Mouse (Mus musculus) right cerebral cortex, postnatal 14 days (tissue): ENCODE data around the gene Col18a1.

Source experiments
- DNase-seq: peaks from one replicate; pipeline ENCODE4 v3.0.0; 2022

The Col18a1 gene

DNA sequence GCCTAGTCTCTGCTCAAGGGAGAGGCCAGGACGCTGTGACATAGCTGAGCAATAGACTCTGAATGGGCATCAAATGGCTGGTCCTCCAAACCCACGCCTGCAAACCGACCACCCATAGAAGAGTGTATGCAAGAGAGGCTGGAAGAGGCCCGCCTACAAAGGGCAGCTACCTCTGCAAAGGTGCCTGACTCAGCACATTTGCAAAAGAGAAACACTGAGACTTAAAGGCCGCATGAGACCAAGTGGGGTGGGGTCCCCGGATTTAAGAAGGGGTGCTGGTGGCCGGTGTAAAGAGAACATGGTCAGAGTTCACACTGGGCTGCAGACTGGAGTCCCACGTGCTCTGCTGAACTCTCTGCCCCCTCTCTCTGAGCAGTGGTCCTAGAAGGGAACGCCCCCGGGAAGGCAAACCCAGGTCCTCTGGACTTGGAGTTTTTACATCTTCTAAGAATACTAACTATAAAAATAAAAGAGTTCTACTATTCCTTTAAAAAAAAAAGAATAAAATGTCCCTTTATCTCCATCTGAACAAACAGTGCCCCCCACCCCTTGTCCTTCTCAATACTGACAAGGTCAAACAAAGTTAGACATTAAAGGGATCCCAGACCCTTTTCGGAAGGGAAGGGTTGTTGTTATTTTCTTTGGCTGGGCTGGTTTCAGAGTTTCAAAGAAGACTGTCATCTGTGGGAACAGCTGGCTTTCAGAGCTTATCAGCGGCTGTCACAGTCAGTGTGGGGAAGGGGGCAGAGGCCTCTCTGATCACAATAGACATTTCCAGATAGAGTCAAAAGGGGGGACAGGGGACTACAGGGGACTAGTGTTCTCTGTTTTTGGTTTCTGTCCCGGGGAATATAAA is 32.2 kb downstream of the Col18a1 start:
- DNase-seq = no peak

DNA sequence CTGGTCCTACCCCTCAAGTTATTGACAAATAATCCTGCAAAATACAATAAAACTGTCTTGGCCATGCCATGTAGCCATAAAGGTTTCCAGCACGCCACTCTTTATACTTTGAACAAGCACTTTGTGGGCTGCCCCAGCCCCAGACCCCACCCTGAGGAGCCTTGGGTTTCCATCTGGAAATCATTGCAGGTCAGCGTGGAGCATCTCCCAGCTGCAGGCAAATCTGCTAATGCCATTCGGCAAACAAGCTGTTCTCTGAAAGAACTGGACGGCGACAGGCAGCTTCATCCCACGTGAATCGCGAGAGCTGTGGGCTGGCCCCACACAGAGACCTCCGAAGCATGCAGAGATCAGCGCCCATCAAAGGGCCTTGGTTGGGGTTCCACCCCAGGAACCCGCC is 34.2 kb downstream of the Col18a1 start:
- DNase-seq = no peak

DNA sequence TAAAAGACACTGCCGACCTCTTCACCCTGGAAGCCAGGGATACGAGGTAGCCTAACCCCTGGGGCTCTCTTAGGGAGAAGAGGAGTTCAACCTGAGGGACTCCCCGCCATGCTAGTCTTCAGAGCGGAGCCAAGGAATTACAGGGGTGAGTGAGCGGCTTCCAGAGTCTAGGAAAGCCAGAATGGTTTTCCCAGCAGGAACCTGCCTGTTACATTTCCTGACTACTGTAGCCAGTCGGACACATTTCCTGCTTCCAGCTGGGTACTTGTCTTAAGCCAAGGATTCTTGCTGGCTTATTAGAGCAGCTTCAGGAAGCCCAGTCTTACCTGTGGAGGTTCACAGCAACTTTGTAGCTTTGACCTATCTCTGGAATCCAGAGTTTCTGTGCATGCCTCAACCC is 34.8 kb downstream of the Col18a1 start:
- DNase-seq = no peak

DNA sequence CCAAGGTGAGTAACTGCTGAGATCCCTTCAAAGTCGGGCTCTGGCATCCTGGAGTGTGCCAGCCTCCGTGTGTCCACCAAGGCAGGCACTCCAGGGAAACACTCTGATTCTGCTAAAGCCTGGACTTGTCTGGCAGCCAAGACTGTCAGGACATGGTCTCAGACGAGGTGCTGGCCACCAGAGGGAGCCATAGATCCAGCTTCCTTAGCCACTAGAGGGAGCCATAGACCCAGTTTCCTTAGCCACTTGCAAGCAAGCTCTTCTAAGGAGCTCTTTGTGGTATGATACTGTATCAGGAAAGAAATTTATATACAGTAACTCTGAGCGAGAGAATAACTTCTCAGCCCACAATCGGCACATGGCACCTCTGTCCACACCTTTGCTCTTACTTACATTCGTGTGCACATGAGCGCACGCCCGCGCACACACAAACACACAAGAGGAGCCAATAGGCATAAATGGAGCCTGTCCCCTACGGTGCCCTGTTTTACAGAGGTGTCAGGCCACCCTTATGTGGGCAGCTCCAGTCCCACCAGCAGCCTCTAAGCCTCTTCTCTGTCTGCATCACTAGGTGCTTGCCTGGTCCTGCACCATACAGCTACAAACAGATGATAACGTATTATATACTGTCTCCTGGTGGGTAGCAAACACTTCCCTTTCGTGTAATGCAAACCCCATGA is 35.6 kb downstream of the Col18a1 start:
- DNase-seq = peak; percentile 84

DNA sequence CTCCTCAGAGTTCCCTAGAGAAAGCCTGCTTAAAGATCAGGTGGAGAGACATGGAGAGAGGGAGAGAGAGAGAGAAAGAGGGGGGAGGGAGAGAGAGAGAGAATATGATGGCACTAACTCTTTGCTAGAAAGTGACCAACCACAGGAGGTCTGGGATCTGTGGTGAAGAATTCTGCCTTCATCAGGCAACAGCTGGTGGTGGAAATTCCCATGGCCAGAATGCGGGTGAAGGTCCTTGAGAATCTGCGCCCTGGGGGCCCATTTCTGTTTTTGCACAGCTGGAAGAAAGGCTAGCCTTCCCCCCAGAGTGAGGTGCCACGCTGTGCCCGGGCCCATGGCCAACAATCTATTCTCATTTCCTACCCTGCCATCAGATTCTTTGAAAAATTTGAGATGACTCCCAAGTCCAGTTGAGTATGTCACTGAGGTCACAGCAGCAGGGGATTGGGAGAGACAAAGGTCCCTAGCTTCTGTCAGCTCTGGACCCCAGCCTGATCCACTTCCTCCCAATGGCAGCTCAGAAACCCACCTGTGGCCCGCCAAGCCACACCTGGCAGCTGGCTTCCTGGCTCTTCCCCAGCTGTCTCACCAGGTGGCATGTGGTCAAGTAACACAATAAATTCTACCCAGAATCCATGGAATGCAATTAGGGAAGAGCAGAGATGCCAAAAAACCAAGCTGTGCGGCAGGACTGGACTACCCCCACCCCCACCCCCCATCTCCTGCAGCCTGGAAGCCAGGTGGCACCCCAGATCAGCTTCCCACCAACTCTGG is 36.5 kb downstream of the Col18a1 start:
- no peak for DNase-seq

DNA sequence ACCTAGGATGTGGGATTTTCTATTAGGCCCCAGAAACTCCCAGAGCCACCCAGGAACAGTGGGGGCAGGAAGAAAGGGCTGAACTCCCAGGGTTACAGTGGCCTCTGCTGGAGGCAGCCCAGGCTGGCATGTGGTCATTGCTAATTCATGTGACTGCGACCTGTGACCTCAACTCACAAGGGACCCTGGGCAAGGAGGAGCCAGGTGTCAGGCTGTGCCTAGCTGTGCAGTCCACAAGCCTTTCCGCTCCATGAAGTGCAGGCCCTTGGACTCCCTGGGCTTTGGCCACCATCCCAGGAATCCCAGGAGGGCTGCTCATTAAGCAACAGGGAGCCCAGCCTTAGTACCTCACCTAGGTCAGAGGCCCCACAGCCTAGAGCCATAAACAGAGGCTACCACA is 38.4 kb downstream of the Col18a1 start:
- DNase-seq = no peak

DNA sequence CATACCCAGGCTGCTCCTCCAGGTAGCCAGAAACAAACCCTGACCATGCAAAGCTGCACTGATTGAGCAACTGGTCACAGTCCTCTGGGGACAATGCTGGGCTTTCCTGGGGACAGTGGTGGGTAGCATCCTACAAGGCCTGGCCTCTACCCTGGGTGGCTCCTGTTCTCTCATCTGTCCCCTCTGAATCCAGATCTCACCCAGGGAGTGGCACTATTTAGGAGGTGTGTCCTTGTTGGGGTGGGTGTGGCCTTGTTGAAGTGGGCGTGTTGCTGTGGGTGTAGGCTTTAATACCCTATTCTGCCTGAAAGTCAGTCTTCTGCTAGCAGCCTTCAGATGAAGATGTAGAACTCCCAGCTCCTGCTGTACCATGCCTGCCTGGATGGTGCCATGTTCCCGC is 39.8 kb downstream of the Col18a1 start:
- no peak for DNase-seq

DNA sequence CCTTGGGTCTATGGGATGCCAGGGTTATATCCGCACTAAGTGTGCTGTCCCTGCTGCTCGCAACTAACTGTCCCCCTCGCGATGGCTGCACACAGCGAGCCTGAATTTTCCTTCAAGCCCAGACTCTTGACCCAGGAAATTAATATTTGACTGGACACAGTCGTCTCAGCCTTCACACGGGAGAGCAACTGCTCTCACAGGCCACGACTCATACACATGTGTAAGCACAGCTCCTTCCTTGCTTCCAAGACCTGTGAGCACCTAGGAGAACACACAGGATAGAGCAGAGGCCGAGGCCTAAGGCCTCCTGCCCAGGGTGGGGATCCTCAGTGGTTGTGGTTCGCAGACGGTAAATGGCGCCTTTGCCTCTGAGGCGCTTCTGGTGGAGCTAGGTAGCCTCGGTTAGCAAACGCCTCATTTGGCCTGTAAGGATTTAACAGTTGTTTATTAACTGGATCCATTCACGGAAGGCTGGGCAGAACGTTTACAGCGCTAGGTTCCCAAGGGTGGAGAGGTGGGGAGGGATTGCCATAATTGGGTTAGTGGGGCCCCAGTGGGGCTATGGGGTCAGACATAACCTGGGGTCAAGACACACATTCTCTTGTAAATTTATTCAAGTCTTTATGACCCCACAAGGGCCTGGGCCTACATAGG is 41.1 kb downstream of the Col18a1 start:
- no peak for DNase-seq

DNA sequence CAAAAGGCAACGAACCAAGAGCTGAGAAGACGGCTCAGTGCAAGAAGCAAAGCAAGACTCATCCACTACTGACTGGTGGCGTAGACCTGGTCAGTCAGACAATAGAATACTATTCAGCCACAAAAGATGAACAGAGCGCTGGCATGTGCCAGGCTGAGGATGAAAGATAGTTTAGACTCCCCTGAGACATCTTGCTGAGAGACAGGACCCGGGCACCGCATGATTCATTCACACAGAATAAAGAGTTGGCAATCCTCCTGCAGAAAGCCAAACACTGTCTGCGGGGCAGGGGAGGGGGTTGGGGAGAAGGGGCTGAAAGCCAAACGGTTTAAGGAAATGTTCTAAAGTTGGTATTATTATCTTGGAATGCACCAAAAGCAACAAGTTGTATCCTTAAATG is 42.4 kb downstream of the Col18a1 start:
- no peak for DNase-seq

DNA sequence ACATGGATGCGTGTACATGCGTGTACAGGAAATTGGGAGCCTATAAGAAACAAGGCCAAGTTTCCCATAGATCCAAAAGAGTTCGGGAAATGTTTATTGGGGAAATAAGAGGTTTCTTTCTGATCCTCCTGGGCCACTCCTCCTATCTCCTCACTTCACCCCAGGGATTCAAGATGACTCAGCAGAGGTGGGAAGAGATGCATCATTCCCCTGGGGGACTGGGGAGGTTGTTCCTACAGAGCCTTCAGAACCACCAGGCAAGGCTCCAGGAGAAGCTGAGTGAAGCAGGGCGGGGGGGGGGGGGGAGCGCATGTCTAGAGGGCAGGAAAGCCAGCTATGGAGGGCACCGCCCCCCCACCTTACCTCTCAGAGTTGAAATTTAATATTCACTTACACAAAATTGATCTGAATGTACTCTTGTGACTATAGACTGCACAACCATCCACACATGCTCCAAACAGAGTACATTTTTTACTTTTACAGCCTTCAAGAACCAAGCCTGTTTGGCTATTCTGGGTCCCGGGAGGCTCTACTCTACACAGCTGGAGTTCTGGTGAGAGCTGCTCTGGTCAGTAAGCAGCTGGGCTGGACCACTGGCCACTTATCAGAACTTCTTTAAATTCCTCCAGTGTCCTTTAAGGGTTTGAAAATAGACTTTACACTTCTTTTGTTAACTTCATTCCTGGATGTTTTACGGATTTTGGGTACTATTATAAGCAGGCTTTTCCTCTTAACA is 44.9 kb downstream of the Col18a1 start:
- no peak for DNase-seq

DNA sequence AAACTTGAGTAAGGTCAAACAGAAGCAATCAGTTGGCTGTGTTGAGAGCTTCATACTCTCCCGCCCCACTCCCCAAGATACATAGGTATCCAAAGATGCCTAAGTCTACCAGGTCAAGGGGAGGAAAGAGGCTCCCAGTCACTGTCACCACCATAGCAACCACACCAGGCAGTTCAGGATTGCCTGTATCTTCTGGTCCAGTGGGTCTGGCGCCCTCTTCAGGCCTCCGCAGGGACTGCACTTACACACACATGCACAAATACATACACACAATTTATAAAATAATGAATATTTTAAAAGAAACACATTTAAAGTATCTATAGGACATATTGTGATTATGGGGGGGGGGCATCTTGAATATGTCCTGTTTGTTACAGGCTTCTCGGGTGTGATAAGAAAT is 45.8 kb downstream of the Col18a1 start:
- no peak for DNase-seq

DNA sequence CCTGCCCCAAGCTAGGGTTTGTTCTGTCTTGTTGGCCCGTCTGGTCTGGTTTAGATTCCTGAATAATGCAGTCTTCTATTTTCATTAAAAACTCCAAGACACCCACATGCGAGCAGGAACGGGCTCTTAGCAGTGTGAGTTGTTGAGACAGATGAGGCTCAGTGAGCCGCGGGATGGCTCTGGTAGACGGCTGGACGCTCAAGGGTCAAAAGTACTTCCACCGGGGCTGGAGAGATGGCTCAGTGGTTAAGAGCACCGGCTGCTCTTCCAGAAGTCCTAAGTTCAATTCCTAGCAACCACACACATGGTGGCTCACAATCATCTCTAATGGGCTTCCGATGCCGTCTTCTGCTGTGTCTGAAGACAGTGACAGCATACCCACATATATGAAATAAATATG is 46.9 kb downstream of the Col18a1 start:
- no peak for DNase-seq

DNA sequence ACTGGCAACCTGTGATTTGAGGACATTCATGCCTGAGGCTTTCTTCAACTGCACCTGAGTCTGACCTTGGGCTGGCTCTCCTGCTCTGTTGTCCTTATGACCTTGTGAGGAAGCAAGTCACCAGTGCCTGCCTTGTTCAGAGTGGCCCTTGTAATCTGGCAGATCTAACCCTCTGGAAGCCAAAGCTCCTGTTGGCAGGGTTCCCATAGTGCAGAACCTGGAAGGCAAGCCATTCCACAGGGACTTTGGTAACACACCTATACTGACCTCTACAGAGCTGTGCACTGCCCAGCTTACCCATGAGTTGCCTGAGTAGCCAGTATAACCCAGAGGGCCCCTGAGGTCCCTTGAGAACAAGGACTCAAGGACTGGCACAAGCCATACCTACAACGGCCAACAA is 48.0 kb downstream of the Col18a1 start:
- DNase-seq = no peak

DNA sequence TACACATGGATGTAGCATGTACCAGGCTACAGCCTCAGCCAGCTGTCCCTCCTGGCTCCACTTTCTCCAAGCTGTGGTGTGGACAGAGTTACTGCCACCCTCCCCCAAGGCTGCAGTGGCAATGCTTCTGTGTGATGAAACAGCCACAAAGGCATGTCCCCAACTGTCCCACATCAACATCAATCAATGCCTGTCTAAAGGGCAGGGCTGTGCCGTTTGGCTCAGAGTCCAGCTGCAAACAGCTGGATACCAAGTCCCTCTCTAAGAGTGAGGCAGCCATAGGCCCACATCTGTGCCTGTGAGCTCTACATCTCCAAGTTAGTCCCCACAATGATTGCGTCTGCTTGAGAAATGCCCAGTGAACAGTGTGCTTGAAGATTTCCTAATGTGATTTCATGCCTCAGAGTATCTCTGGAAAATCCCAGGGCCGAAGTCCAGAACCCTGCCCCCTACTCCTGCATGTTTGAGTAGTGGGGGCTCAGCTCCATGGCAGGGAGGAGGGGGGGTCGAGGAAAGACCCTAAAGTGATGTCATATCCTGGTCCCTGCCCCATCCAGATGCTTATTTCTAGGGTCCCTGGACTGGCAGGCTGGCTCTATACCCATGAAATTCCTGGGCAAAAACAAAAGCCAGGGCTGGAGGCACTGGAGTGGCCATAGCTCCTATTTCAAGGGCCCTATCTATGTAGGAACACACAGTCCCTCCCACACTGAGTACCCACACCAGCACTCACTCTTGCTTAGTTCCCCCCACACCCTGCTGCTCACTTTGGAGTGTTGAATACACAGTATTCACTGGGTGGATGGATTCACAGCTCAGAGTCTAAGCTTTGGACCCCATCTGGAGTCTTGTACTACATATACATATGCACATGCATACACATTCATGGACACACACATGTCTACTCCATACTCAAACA is 49.6 kb downstream of the Col18a1 start:
- no peak for DNase-seq

DNA sequence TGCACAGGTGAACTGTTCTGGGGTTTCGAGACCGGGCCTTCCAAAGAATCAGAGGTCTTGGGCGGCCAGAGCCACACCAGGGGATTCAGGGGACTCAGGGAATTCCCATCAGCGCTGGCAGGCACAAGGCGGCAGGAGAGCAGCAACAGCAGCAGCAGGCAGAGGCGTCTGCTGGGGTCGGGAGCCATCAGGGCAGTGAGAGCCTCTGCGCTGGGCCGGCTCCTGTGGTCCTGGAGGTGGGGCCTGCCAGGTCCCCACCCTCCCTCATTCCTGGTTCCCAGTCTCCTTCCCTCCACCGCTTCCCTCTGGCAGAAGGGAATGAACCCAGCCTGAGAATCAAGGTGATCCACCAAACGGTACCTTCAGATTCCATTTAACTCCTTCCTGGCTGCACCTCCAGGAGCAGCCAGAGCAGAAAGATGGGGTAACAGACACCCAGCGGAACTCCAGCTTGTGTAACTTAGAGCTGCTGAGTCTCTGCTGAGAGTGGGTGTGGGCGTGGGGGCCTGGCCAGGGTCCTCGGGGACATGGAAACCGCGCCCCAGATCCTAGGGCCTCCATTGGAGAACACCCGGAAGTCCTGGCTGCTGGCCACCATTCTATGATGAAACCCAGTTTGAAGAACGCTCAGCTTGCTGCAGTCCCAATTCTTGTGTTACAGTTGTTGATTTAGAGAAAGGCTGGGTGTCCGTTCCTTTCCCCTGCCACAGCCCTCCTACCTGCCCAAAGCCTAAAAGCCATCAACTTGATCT is 52.7 kb downstream of the Col18a1 start:
- no peak for DNase-seq

DNA sequence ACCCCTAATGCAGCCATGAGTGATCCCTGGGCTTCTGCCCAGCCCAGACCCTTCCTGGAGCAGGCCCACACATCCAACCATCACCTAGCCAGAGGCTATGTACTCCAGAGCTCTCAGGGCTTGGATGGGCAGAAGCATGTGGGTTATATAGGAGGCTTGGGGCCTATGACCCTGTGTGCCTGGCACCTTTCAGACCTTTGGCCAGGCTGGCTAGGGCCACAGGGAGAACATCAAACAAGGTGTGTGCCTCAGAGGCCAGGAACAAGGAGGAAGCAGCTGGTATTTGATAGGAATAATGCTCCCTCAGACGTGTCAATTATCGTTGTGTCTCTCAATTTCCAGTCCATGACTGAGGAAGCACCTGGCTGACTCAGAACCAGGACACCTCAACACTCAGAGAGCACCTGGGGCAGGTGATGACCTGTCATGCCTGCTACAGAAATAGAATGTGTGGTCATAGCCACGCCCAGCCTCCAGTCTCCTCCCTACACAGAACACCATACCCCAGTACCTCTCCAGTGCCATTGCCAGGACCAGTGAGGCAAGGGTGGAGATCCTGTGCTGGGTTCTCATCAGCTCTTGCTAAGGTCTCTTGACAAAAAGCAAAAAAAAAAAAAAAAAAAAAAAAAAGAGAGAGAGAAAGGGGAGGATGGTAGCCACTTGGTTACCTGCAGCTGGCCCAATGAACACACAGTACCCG is 54.6 kb downstream of the Col18a1 start:
- DNase-seq = no peak

DNA sequence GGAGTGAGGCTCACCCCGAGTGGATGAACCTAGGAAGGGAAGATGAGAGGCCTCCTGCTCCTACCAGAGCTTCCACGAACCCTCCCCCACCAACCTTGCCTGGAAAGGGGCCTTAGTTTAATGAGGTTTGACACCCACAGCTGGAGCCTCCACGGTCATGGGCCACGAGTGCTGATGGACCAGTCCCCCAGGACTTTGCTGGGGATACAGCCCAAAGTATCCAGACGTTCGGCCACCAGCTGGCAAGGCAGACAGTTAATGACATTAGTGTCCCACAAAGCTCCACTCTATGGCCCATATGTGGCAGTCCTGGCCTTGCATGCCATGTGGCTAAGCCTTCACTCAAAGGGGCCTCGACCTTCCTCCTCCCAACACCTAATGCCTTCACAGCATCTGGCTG is 55.5 kb downstream of the Col18a1 start:
- DNase-seq = no peak

DNA sequence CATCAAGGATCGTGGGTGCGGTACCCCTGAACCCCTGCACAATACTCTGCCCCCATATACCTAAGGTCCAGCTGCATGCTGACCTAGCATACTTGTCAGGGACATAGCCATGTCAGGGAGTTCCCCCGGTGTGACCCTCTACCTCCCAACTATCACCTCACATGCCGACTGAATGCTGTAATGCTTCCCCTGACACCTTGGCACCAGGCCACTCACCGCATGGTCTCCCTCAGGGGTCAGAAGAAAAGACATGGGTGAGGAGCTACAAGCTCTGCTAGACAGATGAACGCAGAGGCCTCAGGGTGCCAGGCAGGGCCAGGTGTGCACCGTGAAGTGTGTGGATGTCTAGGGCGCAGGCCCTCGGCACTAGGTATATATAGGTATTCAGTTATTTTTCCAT is 56.3 kb downstream of the Col18a1 start:
- no peak for DNase-seq

DNA sequence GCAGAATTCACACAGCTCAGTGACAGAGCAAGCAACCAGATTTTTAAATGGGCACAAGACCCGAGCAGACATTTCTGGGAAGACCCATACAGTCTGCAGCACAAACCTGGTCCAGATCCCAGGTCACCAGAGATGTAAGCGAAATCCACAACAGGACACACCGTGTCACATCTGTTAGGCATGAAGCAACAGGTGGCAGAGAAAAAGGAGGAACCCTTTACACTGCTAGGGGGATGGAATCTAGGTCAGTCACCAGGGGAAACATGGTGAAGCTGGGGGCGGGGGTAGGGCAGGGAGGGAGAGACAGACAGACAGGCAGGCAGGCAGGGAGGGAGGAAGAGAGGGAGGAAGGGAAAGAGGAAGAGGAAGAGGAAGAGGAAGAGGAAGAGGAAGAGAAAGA is 58.2 kb downstream of the Col18a1 start:
- DNase-seq = no peak

DNA sequence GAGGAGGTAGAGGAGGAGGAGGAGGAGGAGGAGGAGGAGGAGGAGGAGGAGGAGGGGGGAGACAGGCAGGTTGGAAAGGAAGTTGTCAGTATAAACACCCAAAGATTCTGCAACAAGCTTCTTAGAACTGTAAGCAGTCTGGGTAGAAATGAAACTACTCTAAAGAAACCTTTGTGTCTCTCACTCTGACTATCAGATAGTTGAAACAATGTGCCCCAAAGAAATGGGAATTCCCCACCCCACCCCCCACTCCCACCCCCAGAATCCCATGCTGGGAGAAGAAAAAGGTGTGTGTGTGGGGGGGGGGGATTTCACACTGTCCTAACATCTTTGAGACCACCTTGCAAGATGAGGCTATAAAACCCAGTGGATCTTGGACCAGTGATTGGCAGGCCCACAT is 62.0 kb downstream of the Col18a1 start:
- DNase-seq = no peak
